Mouse (Mus musculus) kidney, adult 2 months (tissue): ENCODE measurements at regions not wholly inside any gene's neighbourhood (a gene's known extent, or its start where the extent isn't known, plus 50 kb on each side); places are given as distances from the start of the nearest gene placed in this dataset.

Experiments
- CTCF ChIP-seq: fragments of 200-500 bp; conservative IDR thresholded peaks from 2 replicates; pipeline ENCODE4 v1.5.1; 2011; ENCODE audit warnings: low read depth, mild to moderate bottlenecking, control low read depth, low read length, moderate library complexity, mixed read lengths; ENCODE audit not compliant: insufficient read depth, insufficient read length
- POLR2A ChIP-seq: fragments of 200-500 bp; IDR thresholded peaks from one replicate; pipeline ENCODE4 v1.6.1; 2011; ENCODE audit warnings: low read depth, low read length, control low read depth

GRCm38 (mm10) chr16:47851631-47852030 is 431.9 kb upstream of the Dppa4 start:
- no peak for TF ChIP-seq CTCF
- TF ChIP-seq POLR2A: no peak
